Mouse (Mus musculus) liver, embryonic 13.5 days (tissue): ENCODE results near the gene Ogfod1. TPM values are rescaled to one million over a fixed set of nuclear protein-coding genes. Genes with fewer than 3 reads are reported as not detected.

Source experiments
- ATAC-seq: fragments of 200-750 bp; cut with Nextera tagmentation; 2 replicates; pipeline ENCODE4 v1.8.0; 2017; ENCODE audit warnings: low read depth, mild to moderate bottlenecking, moderate number of reproducible peaks, moderate library complexity
- DNase-seq: peaks from one replicate; pipeline ENCODE4 v3.0.0; 2022
- H3K27ac ChIP-seq: fragments of 300-500 bp; sonication (generic); 2 replicates; pipeline ENCODE4 v1.5.1; 2015; ENCODE audit warnings: moderate library complexity, mild to moderate bottlenecking, inconsistent platforms
- H3K27me3 ChIP-seq: fragments of 300-500 bp; sonication (generic); 2 replicates; pipeline ENCODE4 v1.6.1; 2015; ENCODE audit warnings: mild to moderate bottlenecking, inconsistent platforms
- H3K36me3 ChIP-seq: fragments of 300-500 bp; sonication (generic); 2 replicates; pipeline ENCODE4 v1.6.1; 2015; ENCODE audit warnings: mild to moderate bottlenecking, inconsistent platforms
- H3K4me1 ChIP-seq: fragments of 300-500 bp; sonication (generic); replicated peaks from 2 replicates; pipeline ENCODE4 v1.6.1; 2015; ENCODE audit warnings: inconsistent platforms
- H3K4me2 ChIP-seq: fragments of 300-500 bp; sonication (generic); 2 replicates; pipeline ENCODE4 v1.6.1; 2015; ENCODE audit warnings: inconsistent platforms, mild to moderate bottlenecking, moderate library complexity
- H3K4me3 ChIP-seq: fragments of 300-500 bp; sonication (generic); replicated peaks from 2 replicates; pipeline ENCODE4 v1.5.1; 2015; ENCODE audit warnings: mild to moderate bottlenecking, inconsistent platforms
- H3K9ac ChIP-seq: fragments of 300-500 bp; sonication (generic); 2 replicates; pipeline ENCODE4 v1.6.1; 2015; ENCODE audit warnings: mild to moderate bottlenecking, inconsistent platforms
- H3K9me3 ChIP-seq: fragments of 300-500 bp; sonication (generic); replicated peaks from 2 replicates; pipeline ENCODE4 v1.6.1; 2016; ENCODE audit warnings: inconsistent platforms
- WGBS: fragments of 180-500 bp; shearing (Covaris S2); methylation state at CpG from one replicate; pipeline ENCODE4 v1.1.7; 2015; ENCODE audit not compliant: insufficient replicate concordance; 5-methylcytosine and 5-hydroxymethylcytosine counted together
- polyA plus RNA-seq: library from polyadenylated mRNA; unstranded; fragments of >200 nt; fragmentation: Nextera tagmentation; extraction: Ambion mirVana; gene quantifications from 2 replicates; pipeline ENCODE4 v1.2.1, GENCODE M21; 2015

Gene Ogfod1
- polyA plus RNA-seq = 4.8 and 6.4 TPM in 2 replicates

- Histone ChIP-seq H3K27me3 (no peaks in the 10 kb centered on the region), H3K4me2 (peak within 1 kb of the TSS; percentile 78), H3K36me3 (0 out of 2 replicates have a peak, but pooled peaks cover 7% of the 10 kb centered on the region), H3K27ac (peak within 1 kb of the TSS; percentile 75), H3K4me3 (peak within 1 kb of the TSS; percentile 73), H3K9ac (peak within 1 kb of the TSS; percentile 78), H3K4me1 (peaks cover 48% of the 10 kb centered on the region), H3K9me3 (no peaks in the 10 kb centered on the region)
- ATAC-seq (peak; percentile 96), DNase-seq (peak; percentile 97)
- WGBS = under 1% methylated on average over 41 of the region's 41 CpGs
These were observed at the start of gene Ogfod1, which contains the start of gene Nudt21 for GRCm38 (mm10) chr8:94036944-94037524. Gene Ogfod1, plus strand, starts transcription at chr8:94037198. Gene Nudt21, minus strand, starts transcription at chr8:94037031.

GRCm38 (mm10) chr8:93989739-93990138, 47.3 kb upstream of the Ogfod1 start:
- no peak overlapping the region for H3K27ac ChIP-seq
- H3K36me3 ChIP-seq = peaks cover 68% of the 10 kb centered on the region
- H3K9me3 ChIP-seq = peaks cover 5% of the 10 kb centered on the region; the same call in 1 of the 2 replicates
- no peak overlapping the region for H3K4me3 ChIP-seq
- H3K9ac ChIP-seq = no peak overlapping the region
- H3K4me1 ChIP-seq = no peaks in the 10 kb centered on the region
- DNase-seq (no peak), ATAC-seq (no peak)
- no peak overlapping the region for H3K4me2 ChIP-seq
- 84% methylated on average over 4 of the region's 4 CpGs for WGBS
- no peaks in the 10 kb centered on the region for H3K27me3 ChIP-seq

- H3K9ac ChIP-seq = no peak overlapping the region
- no peak for DNase-seq
- H3K4me1 ChIP-seq = no peaks in the 10 kb centered on the region
- 88% methylated on average over 2 of the region's 2 CpGs for WGBS
- H3K4me2 ChIP-seq = no peak overlapping the region
- H3K4me3 ChIP-seq = no peak overlapping the region
- no peaks in the 10 kb centered on the region for H3K9me3 ChIP-seq
- H3K27ac ChIP-seq = no peak overlapping the region
- H3K27me3 ChIP-seq = no peaks in the 10 kb centered on the region
- no peak for ATAC-seq
- H3K36me3 ChIP-seq = peaks cover 67% of the 10 kb centered on the region
These were observed 38.0 kb upstream of the Ogfod1 start for GRCm38 (mm10) chr8:93998961-93999360.

- DNase-seq (no peak), ATAC-seq (no peak)
- Histone ChIP-seq H3K9ac (no peak overlapping the region), H3K9me3 (no peaks in the 10 kb centered on the region), H3K4me3 (no peak overlapping the region), H3K27me3 (no peaks in the 10 kb centered on the region), H3K36me3 (peaks cover 66% of the 10 kb centered on the region), H3K27ac (no peak overlapping the region), H3K4me1 (peaks cover 11% of the 10 kb centered on the region), H3K4me2 (no peak overlapping the region)
- 84% methylated on average over 9 of the region's 9 CpGs for WGBS
These were observed 32.9 kb upstream of the Ogfod1 start for GRCm38 (mm10) chr8:94004139-94004538.

GRCm38 (mm10) chr8:94009243-94009845, 27.7 kb upstream of the Ogfod1 start:
- peak overlapping the region; percentile 96 for H3K4me3 ChIP-seq
- no peak for DNase-seq

GRCm38 (mm10) chr8:94010101-94010705, 26.8 kb upstream of the Ogfod1 start:
- Histone ChIP-seq H3K36me3 (peaks cover 18% of the 10 kb centered on the region), H3K27ac (peak overlapping the region; percentile 75), H3K4me3 (peak overlapping the region; percentile 96), H3K9ac (peak overlapping the region; percentile 99), H3K4me2 (peak overlapping the region; percentile 65), H3K27me3 (no peaks in the 10 kb centered on the region), H3K4me1 (peaks cover 56% of the 10 kb centered on the region), H3K9me3 (no peaks in the 10 kb centered on the region)
- ATAC-seq (no peak), DNase-seq (no peak)
- 48% methylated on average over 2 of the region's 2 CpGs for WGBS

More at GRCm38 (mm10) chr8:94009243-94009845, 27.7 kb upstream of the Ogfod1 start:
- peaks cover 27% of the 10 kb centered on the region for H3K36me3 ChIP-seq
- no peak for ATAC-seq
- WGBS = 43% methylated on average over 15 of the region's 15 CpGs
- H3K4me1 ChIP-seq = peaks cover 47% of the 10 kb centered on the region
- H3K9me3 ChIP-seq = no peaks in the 10 kb centered on the region
- no peaks in the 10 kb centered on the region for H3K27me3 ChIP-seq
- peak overlapping the region; percentile 65 for H3K4me2 ChIP-seq
- peak overlapping the region; percentile 99 for H3K9ac ChIP-seq
- peak overlapping the region; percentile 75 for H3K27ac ChIP-seq

- peaks cover 10% of the 10 kb centered on the region for H3K36me3 ChIP-seq
- peak overlapping the region; percentile 100 for H3K4me2 ChIP-seq
- peak overlapping the region; percentile 99 for H3K9ac ChIP-seq
- DNase-seq (peak; percentile 63), ATAC-seq (peak; percentile 19; the same call in 1 of the 2 replicates)
- peaks cover 56% of the 10 kb centered on the region for H3K4me1 ChIP-seq
- no peaks in the 10 kb centered on the region for H3K27me3 ChIP-seq
- H3K27ac ChIP-seq = peak overlapping the region; percentile 97
- no peaks in the 10 kb centered on the region for H3K9me3 ChIP-seq
- peak overlapping the region; percentile 96 for H3K4me3 ChIP-seq
- WGBS = under 1% methylated on average over 48 of the region's 48 CpGs
These were observed 25.7 kb upstream of the Ogfod1 start for GRCm38 (mm10) chr8:94011076-94012012.

- Histone ChIP-seq H3K4me3 (peak within 1 kb of the TSS; percentile 96), H3K27ac (peak within 1 kb of the TSS; percentile 97), H3K4me2 (peak within 1 kb of the TSS; percentile 100), H3K27me3 (no peaks in the 10 kb centered on the region), H3K4me1 (peaks cover 56% of the 10 kb centered on the region), H3K36me3 (peaks cover 6% of the 10 kb centered on the region; the same call in 1 of the 2 replicates), H3K9ac (peak within 1 kb of the TSS; percentile 99), H3K9me3 (no peaks in the 10 kb centered on the region)
- DNase-seq (peak; percentile 63), ATAC-seq (peak; percentile 93)
- under 1% methylated on average over 115 of the region's 130 CpGs for WGBS
These were observed 24.7 kb upstream of the Ogfod1 start, which contains the start of gene Amfr for GRCm38 (mm10) chr8:94012013-94012951. Gene Amfr, minus strand, starts transcription at chr8:94012842.

GRCm38 (mm10) chr8:94013026-94013612, 23.9 kb upstream of the Ogfod1 start:
- H3K9ac ChIP-seq = peak overlapping the region; percentile 99
- peak overlapping the region; percentile 96 for H3K4me3 ChIP-seq
- WGBS = 7% methylated on average over 7 of the region's 7 CpGs
- ATAC-seq = 0 out of 2 replicates have a peak, but pooled peaks have one; percentile 2
- peaks cover 8% of the 10 kb centered on the region for H3K36me3 ChIP-seq
- peaks cover 54% of the 10 kb centered on the region for H3K4me1 ChIP-seq
- no peak for DNase-seq
- peak overlapping the region; percentile 100 for H3K4me2 ChIP-seq
- H3K27ac ChIP-seq = peak overlapping the region; percentile 97
- H3K9me3 ChIP-seq = no peaks in the 10 kb centered on the region
- H3K27me3 ChIP-seq = no peaks in the 10 kb centered on the region
